Mouse (Mus musculus) ovary, postnatal 10 days (tissue): Measurements from ENCODE around the gene Man1c1.

Experiments
- DNase-seq: peaks from one replicate; pipeline ENCODE4 v3.0.0; 2022; ENCODE audit warnings: low spot score

Man1c1 gene

GRCm38 (mm10) chr4:134548169-134548938 lies 155.7 kb downstream of the Man1c1 start:
- no peak for DNase-seq

DNA sequence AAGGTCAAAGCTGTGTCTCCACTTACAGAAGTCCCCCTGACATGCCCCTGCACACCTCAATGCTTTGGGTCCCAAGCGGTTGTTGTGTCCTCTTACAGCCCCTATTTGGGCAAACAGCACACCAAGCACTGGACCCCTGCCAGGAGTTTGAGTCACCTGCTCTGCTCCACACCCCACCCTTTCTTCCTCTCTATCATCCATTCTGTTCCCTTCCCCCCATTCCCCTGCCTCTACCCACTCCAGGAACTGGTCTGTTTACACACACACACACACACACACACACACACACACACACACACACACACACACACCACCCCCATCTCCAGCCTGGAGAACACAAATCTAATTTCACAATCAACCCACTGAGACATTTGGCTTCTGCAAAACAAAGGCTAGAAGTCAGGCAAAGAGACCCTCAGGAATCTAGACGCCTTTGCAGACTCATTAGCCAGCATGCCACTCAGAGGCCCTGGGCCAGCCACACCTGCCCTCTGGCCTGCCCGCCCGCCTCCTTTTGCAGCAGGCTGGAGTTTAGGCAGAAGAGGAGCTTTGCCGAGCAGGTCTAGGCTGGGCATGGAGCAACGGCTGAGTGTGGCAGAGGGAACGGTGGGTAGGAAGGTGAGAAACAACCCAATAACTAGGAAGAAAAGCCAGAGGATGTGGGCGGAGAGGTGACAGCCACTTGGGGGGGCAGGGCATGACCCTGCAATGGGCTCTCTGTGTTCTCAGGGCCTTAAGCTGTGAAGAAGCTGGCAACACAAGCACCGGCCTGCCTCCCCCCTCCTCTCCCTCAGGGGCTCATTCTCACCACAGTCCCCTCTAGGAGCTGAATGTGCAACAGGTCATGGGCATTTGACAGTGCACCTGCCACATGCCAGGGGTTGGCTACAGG lies 157.0 kb downstream of the Man1c1 start:
- no peak for DNase-seq

GRCm38 (mm10) chr4:134543261-134543660 lies 160.8 kb downstream of the Man1c1 start:
- DNase-seq = peak; percentile 86

GRCm38 (mm10) chr4:134542726-134543125 lies 161.4 kb downstream of the Man1c1 start:
- DNase-seq = no peak

- no peak for DNase-seq
Measured at GRCm38 (mm10) chr4:134538997-134539580, 165.0 kb downstream of the Man1c1 start.

GRCm38 (mm10) chr4:134535787-134536151 lies 168.3 kb downstream of the Man1c1 start:
- DNase-seq = no peak

GRCm38 (mm10) chr4:134534932-134535786 lies 168.9 kb downstream of the Man1c1 start, which contains the start of gene Mtfr1l:
TSS of gene Mtfr1l (minus strand) at chr4:134535387.
- DNase-seq = peak; percentile 94

GRCm38 (mm10) chr4:134534124-134534886 lies 169.8 kb downstream of the Man1c1 start:
- DNase-seq = no peak

- DNase-seq = no peak
Measured at GRCm38 (mm10) chr4:134533421-134533820, 170.7 kb downstream of the Man1c1 start.

GRCm38 (mm10) chr4:134532928-134533327 lies 171.2 kb downstream of the Man1c1 start:
- DNase-seq = no peak

DNA sequence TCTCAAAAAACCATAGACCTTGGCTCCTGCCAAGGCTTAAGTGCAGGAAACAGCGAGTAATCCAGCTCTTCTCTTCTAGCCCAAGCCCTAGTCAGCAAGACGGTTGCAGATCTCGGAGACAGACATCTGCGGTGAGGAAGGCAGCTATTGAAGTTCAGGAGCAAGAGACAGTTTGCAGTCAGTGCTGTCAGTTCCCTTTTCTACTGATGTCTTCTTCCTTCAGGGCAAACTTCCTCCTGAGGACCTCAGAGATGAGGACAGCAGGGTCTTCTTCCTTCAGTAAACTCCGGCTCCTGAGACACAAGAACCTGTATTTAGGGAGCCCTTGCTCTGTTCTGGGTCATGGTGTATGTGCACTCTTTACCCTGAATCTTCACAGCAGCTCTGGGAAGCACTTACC lies 177.9 kb downstream of the Man1c1 start:
- no peak for DNase-seq

DNA sequence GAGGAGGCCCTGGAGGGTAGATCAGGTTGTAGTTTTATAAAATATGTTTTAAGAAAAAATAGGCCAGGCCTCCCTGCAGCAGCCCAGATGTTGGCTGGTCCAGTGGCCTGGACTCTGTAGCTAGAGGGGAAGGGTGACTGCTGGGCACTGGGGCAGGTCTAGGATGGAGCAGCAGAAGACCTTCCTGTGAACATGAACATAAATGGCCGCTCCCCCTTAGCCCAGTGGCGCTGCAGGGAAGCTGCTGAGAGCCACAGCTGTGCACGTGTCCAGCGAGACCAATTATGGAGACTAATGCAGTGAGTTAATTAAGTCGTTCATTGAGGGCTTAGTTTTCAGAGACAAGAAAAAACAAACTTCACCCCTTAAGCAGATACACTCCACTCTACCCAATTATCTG lies 178.3 kb downstream of the Man1c1 start:
- DNase-seq = no peak

DNA sequence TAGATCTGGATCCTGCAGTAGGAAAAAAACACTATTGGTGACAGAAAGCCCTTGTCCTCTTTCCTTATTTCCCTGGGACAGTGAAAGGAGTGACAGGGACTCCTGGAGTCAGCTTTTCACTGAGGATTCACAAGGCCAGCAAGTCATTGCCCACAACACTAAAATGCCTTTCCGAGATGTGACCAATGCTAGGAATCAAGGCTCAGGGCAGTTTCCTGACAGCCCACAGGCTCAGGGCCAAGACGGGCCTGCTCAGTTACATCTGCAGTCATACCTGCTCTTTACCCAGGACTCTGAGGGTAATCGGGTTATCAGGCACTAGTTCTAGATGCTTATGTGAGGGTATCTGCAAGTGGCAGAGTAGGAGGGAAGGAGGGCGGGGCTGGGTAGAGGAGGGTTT lies 180.6 kb downstream of the Man1c1 start:
- DNase-seq = no peak

DNA sequence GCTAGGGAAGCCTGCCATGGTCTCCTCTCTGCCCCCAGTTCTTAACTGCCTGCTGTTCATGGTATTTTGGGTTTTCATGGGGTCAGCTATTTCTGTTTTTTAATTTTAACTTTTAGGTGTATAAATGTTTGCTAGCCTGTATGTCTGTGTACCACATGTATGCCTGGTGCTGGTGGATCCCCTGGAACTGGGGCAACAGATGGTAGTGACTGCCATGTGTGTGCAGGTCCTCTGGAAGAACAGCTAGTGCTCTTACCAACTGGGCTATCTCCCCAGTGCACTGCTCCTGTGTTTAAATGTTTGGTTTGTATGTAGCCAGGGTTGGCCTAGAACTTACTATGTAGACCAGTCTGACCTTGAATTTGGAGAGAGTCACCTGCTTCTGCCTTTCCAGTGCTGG lies 184.8 kb downstream of the Man1c1 start:
- no peak for DNase-seq

DNA sequence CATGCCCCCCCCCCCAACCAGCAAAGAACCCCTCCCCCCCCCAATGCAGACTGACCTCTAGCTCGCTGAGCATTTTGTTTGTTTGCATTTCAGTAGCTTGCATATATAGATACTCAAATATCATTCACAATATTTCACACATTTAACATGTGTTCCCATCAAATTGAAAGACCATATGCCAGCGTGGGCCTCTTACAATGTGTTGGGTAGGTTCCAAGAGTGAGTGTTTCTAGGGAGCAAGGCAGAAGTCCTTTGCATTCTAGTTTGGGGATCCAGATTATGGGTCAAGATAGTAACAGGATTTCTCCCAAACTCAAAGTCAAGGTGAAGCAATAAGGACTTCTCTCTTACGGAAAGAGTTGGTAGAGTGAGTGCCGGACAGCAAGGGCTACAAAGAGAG lies 185.5 kb downstream of the Man1c1 start:
- no peak for DNase-seq

DNA sequence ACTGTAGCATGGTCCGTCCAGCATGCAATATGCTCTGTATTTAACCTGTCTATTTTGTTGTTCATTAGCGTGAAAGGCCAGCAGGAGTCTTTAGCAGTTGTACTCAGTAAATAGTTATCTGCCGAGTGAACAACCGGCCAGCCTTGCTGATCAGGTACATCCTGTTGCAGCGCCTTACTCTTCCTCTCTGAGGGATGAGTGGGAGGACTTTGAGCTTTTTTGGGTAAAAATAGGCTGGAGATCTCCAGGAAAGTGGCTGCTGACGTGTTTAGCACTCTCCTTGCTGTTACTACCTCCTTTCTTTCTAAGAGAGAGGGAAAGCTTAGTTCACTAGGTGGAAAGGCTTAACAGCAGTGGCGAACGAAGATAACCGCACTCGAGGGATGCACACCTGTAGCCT lies 186.4 kb downstream of the Man1c1 start:
- DNase-seq = no peak

DNA sequence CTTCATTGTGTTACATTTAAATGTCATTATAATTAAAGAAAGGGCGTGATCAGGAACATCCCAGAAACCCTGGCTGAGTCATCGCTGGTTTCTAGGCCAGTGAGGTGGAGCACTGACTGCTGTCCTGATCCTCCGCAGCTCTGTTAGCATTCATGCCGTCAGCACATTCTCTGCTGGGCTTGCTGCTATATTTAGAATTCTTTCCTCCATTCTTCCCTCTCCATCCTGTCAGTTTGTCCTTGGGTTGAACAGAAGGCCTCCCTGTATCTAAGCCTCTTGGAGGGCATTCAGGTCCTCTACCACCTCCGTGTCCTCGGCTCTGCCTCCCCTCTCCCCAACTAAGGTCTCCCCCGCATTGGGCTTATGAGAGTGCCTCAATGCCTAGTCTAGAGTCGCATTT lies 187.1 kb downstream of the Man1c1 start:
- no peak for DNase-seq

GRCm38 (mm10) chr4:134515614-134516013 lies 188.5 kb downstream of the Man1c1 start:
- no peak for DNase-seq

DNA sequence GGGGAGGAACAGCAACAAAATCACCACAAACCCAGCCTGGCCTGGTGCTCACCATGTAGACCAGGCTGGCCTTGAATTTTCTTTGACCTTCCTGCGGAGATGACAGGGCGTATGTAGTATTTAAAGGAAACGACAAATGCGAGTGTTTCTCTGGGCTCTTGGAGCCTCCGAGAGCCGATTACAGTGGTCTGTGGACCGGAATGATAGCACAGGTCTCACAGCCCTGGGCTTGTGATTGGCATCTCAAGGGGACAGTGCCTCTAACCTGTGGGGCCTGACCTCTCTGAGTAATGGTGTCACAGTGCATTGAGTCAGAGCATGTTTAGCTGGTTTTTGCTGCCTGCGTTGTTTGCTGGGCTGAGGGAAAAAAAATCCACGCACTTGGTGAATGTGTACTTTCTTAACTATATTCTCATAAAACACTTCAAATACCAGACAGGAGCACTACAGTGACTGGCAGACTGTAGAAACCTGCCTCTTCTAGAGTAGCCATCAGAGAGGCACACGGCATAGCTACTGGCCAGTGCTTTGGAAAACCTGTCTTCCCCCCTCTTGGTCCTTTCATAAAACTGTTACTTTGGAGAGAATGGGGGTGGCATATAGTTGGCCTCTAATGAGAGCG lies 189.7 kb downstream of the Man1c1 start:
- DNase-seq = no peak

DNA sequence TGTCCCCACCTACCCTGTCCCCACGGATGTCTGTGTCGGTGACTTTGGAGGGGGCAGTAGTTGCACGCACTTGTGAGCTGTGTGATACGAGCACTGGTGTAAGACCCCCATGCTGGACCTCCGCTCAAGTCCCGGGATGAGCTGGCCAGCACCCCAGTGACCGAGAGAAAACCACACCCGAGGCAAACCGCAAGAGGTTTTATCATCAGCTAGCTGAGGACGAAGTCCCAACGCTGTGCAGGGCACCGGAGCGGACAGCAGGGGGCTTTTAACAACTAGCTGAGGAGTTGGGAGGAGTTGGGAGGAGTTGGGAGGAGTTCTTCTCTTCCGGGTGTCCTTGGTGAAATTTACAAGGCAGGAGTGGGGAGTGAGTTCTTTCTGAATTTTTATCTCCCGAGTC lies 191.3 kb downstream of the Man1c1 start:
- no peak for DNase-seq

GRCm38 (mm10) chr4:134511730-134512129 lies 192.4 kb downstream of the Man1c1 start:
- no peak for DNase-seq
